Mouse (Mus musculus) neural tube, embryonic 14.5 days (tissue): ENCODE results near the gene Slc25a23. TPM values are rescaled to one million over a fixed set of nuclear protein-coding genes. Genes with fewer than 3 reads are reported as not detected.
"Not testable (repeated sequence)": the region's sequence is repeated elsewhere in the genome, so short reads cannot be mapped to it uniquely, and the experiment has no call there.

ENCODE experiments used
- ATAC-seq: fragments of 200-750 bp; cut with Nextera tagmentation; 2 replicates; pipeline ENCODE4 v1.8.0; 2017; ENCODE audit warnings: low read depth, mild to moderate bottlenecking, moderate TSS enrichment, moderate library complexity
- H3K27ac ChIP-seq: fragments of 300-500 bp; sonication (generic); 2 replicates; pipeline ENCODE4 v1.5.1; 2014; ENCODE audit warnings: low read depth, mild to moderate bottlenecking, control low read depth, low read length, moderate library complexity, mixed read lengths
- H3K27me3 ChIP-seq: fragments of 300-500 bp; sonication (generic); 2 replicates; pipeline ENCODE4 v1.6.1; 2014; ENCODE audit warnings: low read length; ENCODE audit not compliant: control insufficient read depth, insufficient read depth
- H3K36me3 ChIP-seq: fragments of 300-500 bp; sonication (generic); 2 replicates; pipeline ENCODE4 v1.6.1; 2014; ENCODE audit warnings: low read length, mixed read lengths; ENCODE audit not compliant: control insufficient read depth, insufficient read depth
- H3K4me1 ChIP-seq: fragments of 300-500 bp; sonication (generic); 2 replicates; pipeline ENCODE4 v1.6.1; 2014; ENCODE audit warnings: low read length; ENCODE audit not compliant: control insufficient read depth, insufficient read depth
- H3K4me2 ChIP-seq: fragments of 300-500 bp; sonication (generic); 2 replicates; pipeline ENCODE4 v1.6.1; 2014; ENCODE audit warnings: mild to moderate bottlenecking, low read depth, low read length, control low read depth
- H3K4me3 ChIP-seq: fragments of 300-500 bp; sonication (generic); 2 replicates; pipeline ENCODE4 v1.5.1; 2014; ENCODE audit warnings: low read depth, low read length, control low read depth, mixed read lengths
- H3K9ac ChIP-seq: fragments of 300-500 bp; sonication (generic); replicated peaks from 2 replicates; pipeline ENCODE4 v1.6.1; 2014; ENCODE audit warnings: low read depth, mild to moderate bottlenecking, control low read depth, low read length, mixed read lengths
- H3K9me3 ChIP-seq: fragments of 300-500 bp; sonication (generic); 2 replicates; pipeline ENCODE4 v1.6.1; 2016; ENCODE audit warnings: low read length; ENCODE audit not compliant: control insufficient read depth
- WGBS: fragments of 180-500 bp; shearing (Covaris S2); extraction: QIAGEN DNeasy Blood & Tissue Kit; methylation state at CpG from one replicate; pipeline ENCODE4 v1.1.7; 2014; 5-methylcytosine and 5-hydroxymethylcytosine counted together
- polyA plus RNA-seq: library from polyadenylated mRNA; unstranded; fragments of >200 nt; fragmentation: Nextera tagmentation; extraction: Ambion mirVana; gene quantifications from 2 replicates; pipeline ENCODE4 v1.2.1, GENCODE M21; 2014

Gene Slc25a23
- polyA plus RNA-seq, 1 experiment from 2014 or later: 48.9 TPM

GRCm38 (mm10) chr17:57062011-57062521 lies 2.4 kb upstream of the Slc25a23 start:
- no peak overlapping the region for H3K27ac ChIP-seq
- 1% methylated on average over 39 of the region's 39 CpGs for WGBS
- peaks cover 8% of the 10 kb centered on the region; the same call in 1 of the 2 replicates for H3K4me1 ChIP-seq
- H3K4me3 ChIP-seq: peak overlapping the region; percentile 25
- H3K4me2 ChIP-seq: peak overlapping the region; percentile 35; the same call in 1 of the 2 replicates
- H3K9me3 ChIP-seq: no peaks in the 10 kb centered on the region
- H3K27me3 ChIP-seq: peaks cover 23% of the 10 kb centered on the region
- H3K9ac ChIP-seq: no peak overlapping the region
- no peaks in the 10 kb centered on the region for H3K36me3 ChIP-seq
- ATAC-seq: no peak

GRCm38 (mm10) chr17:57061069-57061468 lies 1.4 kb upstream of the Slc25a23 start:
- Histone ChIP-seq H3K4me2 (peak overlapping the region; percentile 58), H3K9ac (no peak overlapping the region), H3K9me3 (no peaks in the 10 kb centered on the region), H3K4me3 (peak overlapping the region; percentile 78; the same call in 1 of the 2 replicates), H3K27me3 (peaks cover 23% of the 10 kb centered on the region), H3K4me1 (peaks cover 8% of the 10 kb centered on the region; the same call in 1 of the 2 replicates), H3K36me3 (peaks cover 5% of the 10 kb centered on the region; the same call in 1 of the 2 replicates), H3K27ac (no peak overlapping the region)
- 40% methylated on average over 10 of the region's 10 CpGs for WGBS
- no peak for ATAC-seq

- under 1% methylated on average over 44 of the region's 44 CpGs for WGBS
- peak overlapping the region; percentile 70 for H3K27ac ChIP-seq
- H3K9me3 ChIP-seq: no peaks in the 10 kb centered on the region
- H3K4me1 ChIP-seq: peaks cover 8% of the 10 kb centered on the region; the same call in 1 of the 2 replicates
- peak overlapping the region; percentile 58 for H3K4me2 ChIP-seq
- H3K4me3 ChIP-seq: peak overlapping the region; percentile 78
- peak overlapping the region; percentile 41 for H3K9ac ChIP-seq
- H3K36me3 ChIP-seq: peaks cover 5% of the 10 kb centered on the region; the same call in 1 of the 2 replicates
- peak; percentile 89 for ATAC-seq
- peaks cover 23% of the 10 kb centered on the region for H3K27me3 ChIP-seq
Measured at GRCm38 (mm10) chr17:57060231-57060801, 653 bp upstream of the Slc25a23 start.

DNA sequence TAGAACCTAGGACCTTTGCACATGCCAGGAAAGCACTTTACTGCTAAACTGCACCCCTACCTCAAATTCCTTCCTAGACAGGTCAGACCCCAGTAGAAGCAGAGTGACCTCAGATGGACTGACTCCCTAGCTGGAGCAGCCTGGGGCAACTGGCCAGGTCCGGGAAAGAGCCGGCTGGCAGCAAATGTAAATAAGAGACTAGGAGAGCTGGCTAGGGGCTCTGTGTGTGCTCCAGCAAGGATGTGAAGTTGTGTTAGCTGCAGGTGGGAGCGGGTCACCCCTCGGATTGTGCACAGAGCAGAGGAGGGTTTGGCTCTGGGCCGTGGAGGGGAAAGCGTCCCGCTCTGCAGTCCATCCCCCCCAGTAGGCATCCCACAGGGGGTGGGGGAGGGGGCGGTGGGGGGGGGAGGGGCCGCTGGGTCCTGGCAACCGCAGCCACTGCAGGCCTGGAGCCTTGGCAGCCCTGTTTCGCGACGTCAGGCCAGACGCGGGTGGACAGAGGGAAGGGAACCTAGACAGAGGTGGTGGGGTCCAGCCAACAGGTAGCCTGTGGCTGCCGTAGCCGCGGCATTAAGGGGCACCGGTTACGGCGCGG lies 675 bp downstream of the Slc25a23 start, which contains the start of gene Crb3:
Gene Crb3 (plus strand): TSS at position 215 of the 595 bp plus-strand sequence.
- H3K9ac ChIP-seq: peak within 1 kb of the TSS; percentile 67
- peak within 1 kb of the TSS; percentile 58 for H3K4me2 ChIP-seq
- peak; percentile 19 for ATAC-seq
- WGBS: 0% methylated on average over 19 of the region's 22 CpGs
- H3K9me3 ChIP-seq: no peaks in the 10 kb centered on the region
- peaks cover 23% of the 10 kb centered on the region for H3K27me3 ChIP-seq
- peaks cover 8% of the 10 kb centered on the region; the same call in 1 of the 2 replicates for H3K4me1 ChIP-seq
- H3K36me3 ChIP-seq: peaks cover 10% of the 10 kb centered on the region; the same call in 1 of the 2 replicates
- H3K4me3 ChIP-seq: peak within 1 kb of the TSS; percentile 78
- peak within 1 kb of the TSS; percentile 70 for H3K27ac ChIP-seq

- no peak for ATAC-seq
- WGBS: 90% methylated on average over 3 of the region's 3 CpGs
- 0 out of 2 replicates have a peak, but pooled peaks cover 3% of the 10 kb centered on the region for H3K4me1 ChIP-seq
- no peak overlapping the region for H3K4me3 ChIP-seq
- H3K27ac ChIP-seq: no peak overlapping the region
- H3K36me3 ChIP-seq: peaks cover 26% of the 10 kb centered on the region
- H3K27me3 ChIP-seq: peaks cover 1% of the 10 kb centered on the region; the same call in 1 of the 2 replicates
- H3K9ac ChIP-seq: no peak overlapping the region
- H3K4me2 ChIP-seq: no peak overlapping the region
- H3K9me3 ChIP-seq: no peaks in the 10 kb centered on the region
Measured at GRCm38 (mm10) chr17:57056246-57056645, 3.4 kb downstream of the Slc25a23 start.

DNA sequence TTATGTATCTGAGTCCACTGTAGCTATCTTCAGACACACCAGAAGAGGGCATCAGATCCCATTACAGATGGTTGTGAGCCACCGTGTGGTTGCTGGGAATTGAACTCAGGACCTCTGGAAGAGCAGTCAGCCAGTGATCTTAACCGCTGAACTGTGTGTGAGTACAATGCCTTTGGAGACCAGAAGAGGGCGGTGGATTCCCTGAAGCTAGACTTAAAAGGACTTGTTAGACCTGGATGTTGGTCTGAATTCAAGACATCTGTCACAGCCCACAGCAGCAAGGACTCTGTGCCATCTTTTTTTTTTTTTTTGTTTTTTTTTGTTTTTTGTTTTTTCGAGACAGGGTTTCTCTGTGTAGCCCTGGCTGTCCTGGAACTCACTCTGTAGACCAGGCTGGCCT lies 8.0 kb downstream of the Slc25a23 start:
- H3K9me3 ChIP-seq, H3K4me1 ChIP-seq, ATAC-seq, H3K4me2 ChIP-seq, H3K9ac ChIP-seq, H3K27ac ChIP-seq, H3K4me3 ChIP-seq, H3K27me3 ChIP-seq: not testable (repeated sequence)
- H3K36me3 ChIP-seq: peaks cover 31% of the 10 kb centered on the region
- WGBS: 91% methylated on average over 4 of the region's 4 CpGs

- Histone ChIP-seq H3K9ac (no peak overlapping the region), H3K4me2 (no peak overlapping the region), H3K4me1 (no peaks in the 10 kb centered on the region), H3K4me3 (no peak overlapping the region), H3K36me3 (peaks cover 27% of the 10 kb centered on the region), H3K9me3 (no peaks in the 10 kb centered on the region), H3K27me3 (no peaks in the 10 kb centered on the region), H3K27ac (no peak overlapping the region)
- 94% methylated on average over 3 of the region's 3 CpGs for WGBS
- no peak for ATAC-seq
Measured at GRCm38 (mm10) chr17:57048816-57049215, 10.8 kb downstream of the Slc25a23 start.

- WGBS: 26% methylated on average over 5 of the region's 5 CpGs
Measured at GRCm38 (mm10) chr17:57047406-57047805, 12.3 kb downstream of the Slc25a23 start.

GRCm38 (mm10) chr17:57041554-57041953 lies 18.1 kb downstream of the Slc25a23 start, which contains the start of gene Slc25a41:
Gene Slc25a41 (minus strand): TSS chr17:57041654.
- H3K4me2 ChIP-seq: no peak within 1 kb of the TSS
- H3K4me1 ChIP-seq: no peaks in the 10 kb centered on the region
- H3K27me3 ChIP-seq: no peaks in the 10 kb centered on the region; the same call in 1 of the 2 replicates
- ATAC-seq: no peak
- no peak within 1 kb of the TSS for H3K9ac ChIP-seq
- H3K27ac ChIP-seq: no peak within 1 kb of the TSS
- H3K4me3 ChIP-seq: no peak within 1 kb of the TSS
- WGBS: 74% methylated on average over 8 of the region's 8 CpGs
- H3K9me3 ChIP-seq: no peaks in the 10 kb centered on the region
- 0 out of 2 replicates have a peak, but pooled peaks cover 6% of the 10 kb centered on the region for H3K36me3 ChIP-seq

More at GRCm38 (mm10) chr17:57047406-57047805, 12.3 kb downstream of the Slc25a23 start:
- Histone ChIP-seq H3K9me3 (no peaks in the 10 kb centered on the region), H3K27ac (no peak overlapping the region), H3K4me3 (no peak overlapping the region), H3K9ac (no peak overlapping the region), H3K36me3 (peaks cover 15% of the 10 kb centered on the region), H3K27me3 (no peaks in the 10 kb centered on the region), H3K4me2 (no peak overlapping the region), H3K4me1 (no peaks in the 10 kb centered on the region)
- no peak for ATAC-seq
